Mouse (Mus musculus) neural tube, embryonic 13.5 days (tissue): Measurements from ENCODE around the gene Apoc1. TPM values are rescaled to one million over a fixed set of nuclear protein-coding genes. Genes with fewer than 3 reads are reported as not detected.

Experiments used
- ATAC-seq: fragments of 200-750 bp; cut with Nextera tagmentation; 2 replicates; pipeline ENCODE4 v1.8.0; 2017; ENCODE audit warnings: low read depth, mild to moderate bottlenecking, moderate TSS enrichment, moderate library complexity
- H3K27ac ChIP-seq: fragments of 300-500 bp; sonication (generic); replicated peaks from 2 replicates; pipeline ENCODE4 v1.5.1; 2015; ENCODE audit warnings: moderate library complexity, mild to moderate bottlenecking, inconsistent platforms
- H3K27me3 ChIP-seq: fragments of 300-500 bp; sonication (generic); 2 replicates; pipeline ENCODE4 v1.6.1; 2015; ENCODE audit warnings: mild to moderate bottlenecking, inconsistent platforms
- H3K36me3 ChIP-seq: fragments of 300-500 bp; sonication (generic); 2 replicates; pipeline ENCODE4 v1.6.1; 2015; ENCODE audit warnings: mild to moderate bottlenecking, inconsistent platforms
- H3K4me1 ChIP-seq: fragments of 300-500 bp; sonication (generic); replicated peaks from 2 replicates; pipeline ENCODE4 v1.6.1; 2015; ENCODE audit warnings: inconsistent platforms
- H3K4me2 ChIP-seq: fragments of 300-500 bp; sonication (generic); 2 replicates; pipeline ENCODE4 v1.6.1; 2015; ENCODE audit warnings: inconsistent platforms, mild to moderate bottlenecking, moderate library complexity
- H3K4me3 ChIP-seq: fragments of 300-500 bp; sonication (generic); 2 replicates; pipeline ENCODE4 v1.5.1; 2015; ENCODE audit warnings: mild to moderate bottlenecking, inconsistent platforms
- H3K9ac ChIP-seq: fragments of 300-500 bp; sonication (generic); 2 replicates; pipeline ENCODE4 v1.6.1; 2015; ENCODE audit warnings: moderate library complexity, mild to moderate bottlenecking, inconsistent platforms
- H3K9me3 ChIP-seq: fragments of 300-500 bp; sonication (generic); 2 replicates; pipeline ENCODE4 v1.6.1; 2016; ENCODE audit warnings: inconsistent platforms
- WGBS: fragments of 180-500 bp; shearing (Covaris S2); methylation state at CpG from one replicate; pipeline ENCODE4 v1.1.7; 2015; 5-methylcytosine and 5-hydroxymethylcytosine counted together
- polyA plus RNA-seq: library from polyadenylated mRNA; unstranded; fragments of >200 nt; fragmentation: Nextera tagmentation; extraction: Ambion mirVana; gene quantifications from 2 replicates; pipeline ENCODE4 v1.2.1, GENCODE M21; 2015

Apoc1 gene
- polyA plus RNA-seq, 1 experiment from 2014 or later = 6.6 TPM

DNA sequence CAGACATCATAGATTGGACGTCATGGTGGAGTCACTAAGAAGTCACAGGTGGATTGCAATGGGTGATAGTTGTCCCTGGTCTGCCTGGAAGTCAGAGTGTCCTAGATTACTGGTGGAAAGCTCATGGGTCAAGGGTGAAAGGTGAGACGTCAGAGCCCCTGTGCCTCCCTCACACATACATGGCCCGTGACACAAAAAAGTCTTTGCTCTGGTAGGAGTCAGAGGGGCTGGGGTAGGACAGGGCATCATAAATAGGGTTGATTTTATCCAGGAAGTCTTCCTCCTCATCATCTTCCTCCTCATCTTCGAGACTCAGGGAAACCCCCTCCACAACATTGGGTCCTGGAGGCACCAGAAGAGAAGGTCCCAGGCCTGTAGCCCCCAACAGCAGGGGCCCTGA is 24.9 kb upstream of the Apoc1 start:
- Histone ChIP-seq H3K9me3 (peaks cover 12% of the 10 kb centered on the region), H3K4me1 (peaks cover 24% of the 10 kb centered on the region), H3K27ac (no peak overlapping the region; the same call in 1 of the 2 replicates), H3K9ac (no peak overlapping the region), H3K36me3 (peaks cover 33% of the 10 kb centered on the region), H3K4me3 (no peak overlapping the region), H3K4me2 (no peak overlapping the region), H3K27me3 (no peaks in the 10 kb centered on the region)
- no peak for ATAC-seq
- WGBS = 88% methylated on average over 4 of the region's 4 CpGs

DNA sequence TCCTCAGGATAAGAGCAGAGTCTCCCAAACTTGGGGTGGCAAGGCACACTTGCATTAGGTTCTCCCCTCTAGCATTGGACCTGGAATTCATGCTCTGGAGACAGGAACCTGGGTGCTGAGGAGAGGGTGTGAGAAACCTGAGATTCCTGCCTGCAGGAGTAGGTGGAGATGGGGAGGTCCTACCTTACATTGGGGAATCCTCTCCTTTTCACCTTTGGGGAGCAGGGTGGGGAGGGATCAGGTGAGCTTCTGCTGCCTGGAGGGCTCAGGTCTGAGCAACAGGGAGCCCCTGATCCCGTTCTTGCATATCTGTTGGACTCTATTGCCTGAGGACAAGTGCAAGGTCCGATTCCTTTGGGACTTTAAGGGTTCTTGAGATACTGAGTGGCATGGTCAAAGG is 24.4 kb upstream of the Apoc1 start:
- WGBS = 95% methylated on average over 2 of the region's 2 CpGs
- ATAC-seq = no peak
- Histone ChIP-seq H3K27me3 (no peaks in the 10 kb centered on the region), H3K4me1 (peaks cover 24% of the 10 kb centered on the region), H3K36me3 (peaks cover 35% of the 10 kb centered on the region), H3K9ac (peak overlapping the region; percentile 60), H3K9me3 (peaks cover 12% of the 10 kb centered on the region), H3K27ac (peak overlapping the region; percentile 82), H3K4me3 (0 out of 2 replicates have a peak overlapping the region, but pooled peaks have one; percentile 31), H3K4me2 (peak overlapping the region; percentile 55)

DNA sequence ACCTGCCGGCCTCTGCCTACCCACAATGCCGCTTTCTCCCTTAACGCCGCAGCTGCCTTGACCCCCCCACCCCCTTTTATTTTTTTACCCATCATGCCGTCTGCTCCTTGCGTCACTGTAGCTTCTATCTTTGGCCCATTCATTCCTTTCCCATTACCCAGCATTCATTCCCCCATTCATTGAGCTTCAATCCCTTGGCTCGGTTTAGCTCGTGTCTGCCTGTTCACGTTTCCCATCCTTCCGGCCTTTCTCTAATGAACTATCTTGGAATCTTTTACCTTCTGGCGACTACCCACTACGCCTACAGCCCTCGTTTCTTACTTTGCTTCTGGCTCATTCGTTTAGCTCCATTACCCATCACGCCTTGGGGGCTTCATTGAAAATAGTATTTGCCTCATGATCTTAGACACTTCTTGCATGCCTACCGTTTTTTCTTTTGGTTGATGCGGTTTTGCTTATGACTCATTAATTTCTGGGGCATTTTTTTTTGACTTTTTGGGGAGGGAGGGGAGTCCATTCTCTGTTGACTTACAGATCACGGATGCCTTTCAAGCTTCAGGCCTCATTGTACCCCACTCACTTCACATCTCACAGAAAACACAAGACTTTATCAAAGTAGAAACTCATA is 23.7 kb upstream of the Apoc1 start:
- H3K36me3 ChIP-seq = peaks cover 36% of the 10 kb centered on the region
- peaks cover 9% of the 10 kb centered on the region for H3K9me3 ChIP-seq
- H3K9ac ChIP-seq = peak overlapping the region; percentile 60
- no peaks in the 10 kb centered on the region for H3K27me3 ChIP-seq
- peak overlapping the region; percentile 55 for H3K4me2 ChIP-seq
- peaks cover 24% of the 10 kb centered on the region for H3K4me1 ChIP-seq
- 6% methylated on average over 18 of the region's 18 CpGs for WGBS
- no peak for ATAC-seq
- H3K4me3 ChIP-seq = peak overlapping the region; percentile 31
- H3K27ac ChIP-seq = peak overlapping the region; percentile 82

DNA sequence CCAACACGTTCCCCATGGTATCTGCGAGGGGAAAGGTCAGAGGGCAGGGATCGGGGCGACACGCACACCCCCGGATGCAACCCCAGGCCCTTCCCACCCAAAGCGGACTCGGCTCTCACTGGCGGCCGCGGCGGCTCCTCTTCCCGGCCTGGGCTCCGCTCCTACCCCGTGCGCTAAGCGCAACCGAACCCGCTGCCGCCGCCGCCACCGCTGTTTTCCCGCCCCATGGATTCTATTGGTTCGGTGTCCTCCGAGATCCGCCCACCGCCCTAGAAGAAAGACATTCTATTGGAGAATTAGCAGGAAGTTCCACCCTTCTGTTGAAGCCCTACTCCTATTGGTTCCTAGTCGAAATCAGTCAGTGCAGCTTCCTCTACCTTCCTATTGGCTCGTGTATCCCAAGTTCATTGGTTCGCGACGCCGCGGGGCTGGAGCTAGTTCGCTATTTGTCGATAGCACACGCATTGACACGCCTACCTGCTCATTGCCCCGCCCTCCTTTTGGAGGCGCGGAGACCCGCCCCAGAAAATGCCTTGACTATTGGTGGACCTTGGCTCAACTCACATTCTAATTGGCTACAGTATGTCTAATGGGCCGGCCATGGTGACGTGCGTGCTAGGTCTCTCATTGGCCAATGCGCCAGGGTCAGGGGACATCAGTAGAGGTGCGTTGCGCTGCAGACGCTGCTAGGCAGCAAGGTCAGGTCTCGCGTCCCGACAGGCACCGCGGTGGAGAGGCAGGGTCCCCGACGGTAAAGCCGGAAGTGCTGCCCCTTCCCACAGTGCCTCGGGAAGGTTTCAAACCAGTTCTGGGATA is 23.0 kb upstream of the Apoc1 start, which contains the start of gene Tomm40:
Gene Tomm40 (minus strand): TSS at position 200 of the 816 bp plus-strand sequence.
- peak within 1 kb of the TSS; percentile 97 for H3K9ac ChIP-seq
- WGBS = under 1% methylated on average over 59 of the region's 59 CpGs
- peaks cover 24% of the 10 kb centered on the region for H3K4me1 ChIP-seq
- H3K27ac ChIP-seq = peak within 1 kb of the TSS; percentile 84
- peaks cover 34% of the 10 kb centered on the region for H3K36me3 ChIP-seq
- H3K4me3 ChIP-seq = peak within 1 kb of the TSS; percentile 98
- no peaks in the 10 kb centered on the region for H3K27me3 ChIP-seq
- peak within 1 kb of the TSS; percentile 98 for H3K4me2 ChIP-seq
- 0 out of 2 replicates have a peak, but pooled peaks cover 1% of the 10 kb centered on the region for H3K9me3 ChIP-seq
- ATAC-seq = peak; percentile 99

DNA sequence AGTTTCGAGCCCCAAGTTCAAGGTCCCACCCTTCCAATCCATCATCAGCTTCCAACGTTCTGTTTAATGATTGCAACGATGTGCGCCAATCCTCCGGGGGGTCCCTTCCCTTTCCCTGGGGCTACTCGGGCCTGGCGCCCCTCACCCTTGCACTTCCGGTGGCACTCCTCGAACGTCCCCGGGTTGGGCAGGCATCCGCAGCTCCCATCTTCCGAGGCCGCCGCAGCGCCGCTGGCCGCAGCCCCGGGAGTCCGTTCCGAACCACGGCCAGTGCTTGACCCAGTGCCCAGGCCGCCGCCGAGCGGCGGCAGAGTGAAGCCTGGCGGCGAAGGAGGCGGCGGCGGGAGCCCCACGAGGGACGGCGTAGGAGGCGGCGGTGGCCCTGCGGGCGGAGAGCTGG is 22.4 kb upstream of the Apoc1 start:
- no peaks in the 10 kb centered on the region for H3K9me3 ChIP-seq
- WGBS = under 1% methylated on average over 39 of the region's 39 CpGs
- H3K4me2 ChIP-seq = peak overlapping the region; percentile 98
- peaks cover 24% of the 10 kb centered on the region for H3K4me1 ChIP-seq
- peaks cover 38% of the 10 kb centered on the region for H3K36me3 ChIP-seq
- H3K9ac ChIP-seq = peak overlapping the region; percentile 97
- H3K27ac ChIP-seq = peak overlapping the region; percentile 84
- ATAC-seq = no peak
- peak overlapping the region; percentile 98 for H3K4me3 ChIP-seq
- no peaks in the 10 kb centered on the region for H3K27me3 ChIP-seq

DNA sequence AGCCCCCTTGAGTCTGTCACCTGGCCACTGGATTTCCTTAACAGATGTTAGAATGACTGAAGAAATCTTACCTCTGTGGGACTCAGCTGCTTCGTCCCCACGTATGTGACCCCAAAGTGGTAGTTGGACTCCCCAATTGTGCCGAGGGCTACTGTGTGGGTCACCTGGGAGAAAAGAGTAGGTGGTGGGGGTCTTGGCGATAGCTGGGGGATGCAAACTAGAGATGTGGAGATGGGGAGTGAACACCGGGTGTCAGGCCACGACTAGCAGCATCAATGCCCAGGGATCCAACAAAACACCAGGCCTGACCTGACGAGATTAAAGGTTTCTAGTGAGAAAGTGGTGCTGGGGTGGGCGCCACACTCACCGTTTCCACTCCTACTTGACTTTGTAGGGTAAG is 21.1 kb upstream of the Apoc1 start:
- 87% methylated on average over 9 of the region's 9 CpGs for WGBS
- Histone ChIP-seq H3K4me2 (peak overlapping the region; percentile 98; the same call in 1 of the 2 replicates), H3K4me1 (peaks cover 24% of the 10 kb centered on the region), H3K27ac (no peak overlapping the region), H3K9me3 (no peaks in the 10 kb centered on the region), H3K9ac (peak overlapping the region; percentile 97; the same call in 1 of the 2 replicates), H3K4me3 (no peak overlapping the region), H3K36me3 (peaks cover 51% of the 10 kb centered on the region), H3K27me3 (no peaks in the 10 kb centered on the region)
- no peak for ATAC-seq

DNA sequence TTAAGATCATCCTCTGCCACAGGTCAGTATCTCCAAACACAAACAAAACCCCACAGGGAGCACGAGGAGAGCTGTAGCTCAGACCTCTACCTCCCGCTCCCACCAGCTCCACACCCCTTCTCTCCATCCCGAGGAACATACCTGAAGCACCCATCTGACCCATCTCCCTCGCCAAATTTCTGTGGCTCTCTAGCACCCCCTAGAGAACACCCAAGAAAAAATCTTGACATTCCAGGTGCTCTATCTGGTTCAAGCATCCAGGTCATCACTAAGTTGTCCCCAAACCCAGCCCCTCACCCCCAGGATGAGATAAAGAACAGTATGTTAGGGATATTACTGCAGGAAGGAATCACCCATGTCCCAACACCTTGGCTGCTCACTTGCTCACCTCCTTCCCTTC is 20.7 kb upstream of the Apoc1 start:
- Histone ChIP-seq H3K9ac (no peak overlapping the region), H3K27me3 (no peaks in the 10 kb centered on the region), H3K27ac (no peak overlapping the region), H3K9me3 (no peaks in the 10 kb centered on the region), H3K4me3 (no peak overlapping the region), H3K4me1 (peaks cover 24% of the 10 kb centered on the region), H3K4me2 (no peak overlapping the region), H3K36me3 (peaks cover 54% of the 10 kb centered on the region)
- ATAC-seq = no peak
- WGBS = 63% methylated on average over 4 of the region's 4 CpGs

DNA sequence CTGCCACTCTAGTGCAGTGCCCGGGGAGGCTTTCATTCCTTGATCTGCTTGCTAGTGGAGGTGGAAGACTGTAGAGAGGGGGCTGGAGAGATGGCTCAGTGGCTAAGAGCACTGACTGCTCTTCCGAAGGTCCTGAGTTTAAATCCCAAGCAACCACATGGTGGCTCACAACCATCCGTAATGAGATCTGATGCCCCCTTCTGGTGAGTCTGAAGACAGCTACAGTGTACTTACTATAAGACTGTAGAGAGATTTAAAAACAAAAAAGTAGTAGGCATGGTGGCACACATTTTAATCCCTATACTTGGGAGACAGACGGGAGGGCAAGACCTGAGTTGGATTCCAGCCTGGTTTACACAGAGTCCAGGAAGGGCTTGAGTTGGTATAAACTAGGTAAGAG is 20.0 kb upstream of the Apoc1 start:
- no peaks in the 10 kb centered on the region for H3K9me3 ChIP-seq
- peaks cover 24% of the 10 kb centered on the region for H3K4me1 ChIP-seq
- H3K36me3 ChIP-seq = peaks cover 58% of the 10 kb centered on the region
- no peaks in the 10 kb centered on the region for H3K27me3 ChIP-seq
- H3K4me3 ChIP-seq = no peak overlapping the region
- no peak overlapping the region for H3K4me2 ChIP-seq
- no peak for ATAC-seq
- H3K9ac ChIP-seq = no peak overlapping the region
- H3K27ac ChIP-seq = no peak overlapping the region
- WGBS = 80% methylated on average over 4 of the region's 4 CpGs

DNA sequence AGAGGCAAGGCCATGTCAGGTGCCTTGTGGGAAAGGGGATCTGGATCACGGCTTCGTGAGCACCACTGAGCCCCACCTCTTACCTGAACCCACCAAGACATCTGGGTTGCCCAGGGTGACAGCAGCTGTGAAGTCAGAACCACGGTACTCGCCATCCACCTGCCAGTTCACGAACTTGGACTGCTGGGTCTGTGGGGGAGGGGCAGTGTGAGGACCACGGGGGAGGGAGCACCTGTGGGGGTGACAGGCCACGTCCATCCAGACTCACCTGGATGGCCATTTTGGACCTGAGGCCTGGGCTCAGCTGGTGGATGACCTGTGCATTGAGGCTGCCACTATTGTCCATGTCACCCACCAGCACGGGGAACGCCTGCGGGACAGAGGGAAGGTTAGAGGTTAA is 18.2 kb upstream of the Apoc1 start:
- Histone ChIP-seq H3K4me3 (no peak overlapping the region), H3K27ac (no peak overlapping the region), H3K36me3 (peaks cover 70% of the 10 kb centered on the region), H3K9ac (no peak overlapping the region), H3K9me3 (no peaks in the 10 kb centered on the region), H3K27me3 (no peaks in the 10 kb centered on the region), H3K4me1 (peaks cover 15% of the 10 kb centered on the region), H3K4me2 (no peak overlapping the region)
- no peak for ATAC-seq
- WGBS = 93% methylated on average over 10 of the region's 10 CpGs

DNA sequence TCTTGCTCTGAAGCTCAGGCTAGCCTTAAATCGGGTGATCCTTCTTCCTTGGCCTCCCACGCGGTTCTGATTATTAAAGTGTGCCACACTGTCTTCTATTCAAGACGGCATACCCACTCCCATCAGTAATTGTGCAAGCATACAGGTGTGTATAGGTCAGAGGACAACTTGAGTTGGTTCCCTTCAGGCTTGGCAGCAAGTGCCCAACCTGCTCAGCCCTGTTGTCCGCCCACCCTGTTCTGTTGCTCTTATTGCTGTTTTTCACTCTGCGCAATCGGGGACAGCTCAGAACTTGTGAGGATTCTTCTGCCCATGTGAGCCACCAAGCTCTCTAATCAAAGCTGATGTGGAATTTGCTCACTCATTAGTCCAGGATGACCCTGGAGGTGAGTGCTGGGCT is 12.8 kb upstream of the Apoc1 start:
- 93% methylated on average over 7 of the region's 7 CpGs for WGBS
- Histone ChIP-seq H3K27ac (no peak overlapping the region), H3K4me2 (no peak overlapping the region), H3K9ac (no peak overlapping the region), H3K4me1 (0 out of 2 replicates have a peak, but pooled peaks cover 7% of the 10 kb centered on the region), H3K36me3 (peaks cover 75% of the 10 kb centered on the region), H3K27me3 (no peaks in the 10 kb centered on the region), H3K9me3 (no peaks in the 10 kb centered on the region), H3K4me3 (no peak overlapping the region)
- no peak for ATAC-seq

DNA sequence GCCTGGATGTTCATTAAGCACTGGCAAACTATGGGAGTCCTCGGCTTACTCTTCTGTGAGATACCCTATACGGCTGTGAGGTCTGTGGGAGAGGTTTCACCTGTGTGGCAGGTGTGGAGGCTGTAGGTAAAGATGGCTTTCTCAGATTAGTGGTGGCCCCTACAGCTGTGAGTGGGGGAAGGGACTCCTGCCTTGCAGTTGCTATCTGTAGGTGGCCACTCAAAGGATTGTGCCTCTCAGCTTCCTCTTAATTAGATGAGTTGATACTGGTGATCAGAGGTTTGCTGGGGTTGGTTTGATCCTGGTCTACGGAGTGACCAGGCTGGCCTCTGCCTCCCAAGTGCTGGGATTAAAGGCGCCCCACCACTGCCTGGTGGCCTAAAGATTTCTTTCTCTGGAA is 12.0 kb upstream of the Apoc1 start:
- H3K36me3 ChIP-seq = peaks cover 67% of the 10 kb centered on the region
- no peak overlapping the region for H3K4me3 ChIP-seq
- no peak for ATAC-seq
- peaks cover 11% of the 10 kb centered on the region for H3K4me1 ChIP-seq
- no peak overlapping the region for H3K9ac ChIP-seq
- no peaks in the 10 kb centered on the region for H3K9me3 ChIP-seq
- H3K27me3 ChIP-seq = no peaks in the 10 kb centered on the region
- H3K27ac ChIP-seq = no peak overlapping the region
- 95% methylated on average over 4 of the region's 4 CpGs for WGBS
- no peak overlapping the region for H3K4me2 ChIP-seq

DNA sequence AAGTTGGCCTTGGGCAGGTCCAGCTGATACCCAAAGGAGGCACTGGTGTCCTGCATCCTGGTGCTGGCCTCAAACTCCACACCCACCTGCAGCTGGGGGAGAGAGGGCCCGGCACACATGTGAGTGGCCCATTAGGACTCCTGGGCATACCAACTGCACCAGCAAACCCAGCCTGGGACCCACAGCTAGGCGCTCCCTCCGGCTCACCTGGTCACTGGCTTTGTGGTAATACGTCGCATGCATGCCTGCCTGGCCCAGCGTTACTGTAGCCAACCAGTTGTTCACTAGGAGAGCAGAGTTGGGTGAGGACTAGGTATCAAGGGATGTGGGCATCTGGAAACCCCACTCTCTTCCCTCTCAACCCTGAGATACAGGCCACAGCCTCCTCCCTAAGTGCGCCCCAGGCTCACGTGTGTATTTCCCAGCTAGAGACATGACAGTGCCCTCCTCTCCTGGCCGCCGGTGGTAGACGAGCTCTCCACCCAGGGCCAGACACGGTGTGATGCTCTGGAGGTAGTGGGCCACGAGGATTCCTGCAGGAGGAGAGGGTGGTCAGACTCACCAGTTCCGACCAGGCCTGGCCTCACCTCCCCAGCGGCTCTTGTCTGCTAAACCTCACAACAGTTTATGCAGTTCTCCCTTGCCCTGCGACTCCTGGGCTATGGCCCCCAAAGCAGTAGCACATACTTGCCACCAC is 10.5 kb upstream of the Apoc1 start:
- no peak overlapping the region for H3K9ac ChIP-seq
- peaks cover 26% of the 10 kb centered on the region for H3K4me1 ChIP-seq
- H3K36me3 ChIP-seq = peaks cover 54% of the 10 kb centered on the region
- H3K27ac ChIP-seq = no peak overlapping the region
- no peak overlapping the region for H3K4me2 ChIP-seq
- ATAC-seq = no peak
- no peaks in the 10 kb centered on the region for H3K9me3 ChIP-seq
- WGBS = 92% methylated on average over 16 of the region's 16 CpGs
- H3K4me3 ChIP-seq = no peak overlapping the region
- no peaks in the 10 kb centered on the region; the same call in 1 of the 2 replicates for H3K27me3 ChIP-seq
